Mouse (Mus musculus) liver, embryonic 16.5 days (tissue): ENCODE data around the gene Tcp11. TPM values are rescaled to one million over a fixed set of nuclear protein-coding genes. Genes with fewer than 3 reads are reported as not detected.

Experiments
- ATAC-seq: fragments of 200-750 bp; cut with Nextera tagmentation; 2 replicates; pipeline ENCODE4 v1.8.0; 2017; ENCODE audit warnings: low read depth, mild to moderate bottlenecking, moderate number of reproducible peaks, moderate library complexity
- H3K27ac ChIP-seq: fragments of 300-500 bp; sonication (generic); 2 replicates; pipeline ENCODE4 v1.5.1; 2014; ENCODE audit warnings: mild to moderate bottlenecking, low read length
- H3K27me3 ChIP-seq: fragments of 300-500 bp; sonication (generic); 2 replicates; pipeline ENCODE4 v1.6.1; 2014; ENCODE audit warnings: low read depth, low read length, mixed read lengths; ENCODE audit not compliant: control insufficient read depth, insufficient read depth
- H3K36me3 ChIP-seq: fragments of 300-500 bp; sonication (generic); 2 replicates; pipeline ENCODE4 v1.6.1; 2014; ENCODE audit warnings: mild to moderate bottlenecking; ENCODE audit not compliant: control insufficient read depth, insufficient read depth
- H3K4me1 ChIP-seq: fragments of 300-500 bp; sonication (generic); 2 replicates; pipeline ENCODE4 v1.6.1; 2014; ENCODE audit warnings: low read depth, low read length, mixed read lengths; ENCODE audit not compliant: control insufficient read depth
- H3K4me2 ChIP-seq: fragments of 300-500 bp; sonication (generic); 2 replicates; pipeline ENCODE4 v1.6.1; 2014; ENCODE audit warnings: low read depth, low read length, mixed read lengths
- H3K4me3 ChIP-seq: fragments of 300-500 bp; sonication (generic); 2 replicates; pipeline ENCODE4 v1.5.1; 2014; ENCODE audit warnings: low read depth, mild to moderate bottlenecking, low read length
- H3K9ac ChIP-seq: fragments of 300-500 bp; sonication (generic); 2 replicates; pipeline ENCODE4 v1.6.1; 2014; ENCODE audit warnings: low read depth, low read length
- H3K9me3 ChIP-seq: fragments of 300-500 bp; sonication (generic); replicated peaks from 2 replicates; pipeline ENCODE4 v1.6.1; 2016; ENCODE audit warnings: low read length; ENCODE audit not compliant: control insufficient read depth
- WGBS: fragments of 180-500 bp; shearing (Covaris S2); extraction: QIAGEN DNeasy Blood & Tissue Kit; methylation state at CpG from one replicate; pipeline ENCODE4 v1.1.7; 2014; ENCODE audit not compliant: insufficient replicate concordance; 5-methylcytosine and 5-hydroxymethylcytosine counted together
- polyA plus RNA-seq: library from polyadenylated mRNA; unstranded; fragments of >200 nt; fragmentation: Nextera tagmentation; extraction: Ambion mirVana; gene quantifications from 2 replicates; pipeline ENCODE4 v1.2.1, GENCODE M21; 2015

The Tcp11 gene
- polyA plus RNA-seq, 1 experiment from 2014 or later, result 0.06 TPM

- 27% methylated on average over 9 of the region's 9 CpGs for WGBS
- Histone ChIP-seq H3K36me3 (no peaks in the 10 kb centered on the region), H3K27ac (no peak overlapping the region), H3K4me1 (peaks cover 16% of the 10 kb centered on the region), H3K27me3 (peaks cover 14% of the 10 kb centered on the region), H3K9me3 (no peaks in the 10 kb centered on the region), H3K4me2 (peak overlapping the region; percentile 95), H3K9ac (no peak overlapping the region), H3K4me3 (no peak overlapping the region)
- ATAC-seq, result no peak
These were observed 352 bp upstream of the Tcp11 start for GRCm38 (mm10) chr17:28080817-28081165.

- peak; percentile 20 for ATAC-seq
- under 1% methylated on average over 25 of the region's 25 CpGs for WGBS
- H3K36me3 ChIP-seq, result no peaks in the 10 kb centered on the region
These were observed 821 bp downstream of the Tcp11 start for GRCm38 (mm10) chr17:28079618-28080017.

DNA sequence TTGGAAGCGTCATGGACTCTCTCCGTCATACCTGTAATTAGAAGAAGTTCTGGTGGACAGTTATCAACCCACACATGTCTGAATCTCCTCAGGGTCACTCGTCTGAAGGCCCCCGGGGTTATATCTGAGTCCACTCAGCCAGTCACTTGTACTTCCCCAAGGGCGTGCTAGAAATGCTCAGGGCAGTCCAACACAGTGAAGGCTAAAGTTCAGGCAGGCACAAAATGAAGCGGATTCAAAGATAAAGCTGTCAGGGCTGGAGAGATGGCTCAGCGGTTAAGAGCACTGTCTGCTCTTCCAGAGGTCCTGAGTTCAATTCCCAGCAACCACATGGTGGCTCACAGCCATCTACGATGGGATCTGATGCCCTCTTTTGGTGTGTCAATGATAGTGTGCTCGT, 2.4 kb downstream of the Tcp11 start:
- WGBS, result 52% methylated on average over 9 of the region's 9 CpGs
- no peak overlapping the region for H3K27ac ChIP-seq
- H3K4me2 ChIP-seq, result no peak overlapping the region
- H3K36me3 ChIP-seq, result no peaks in the 10 kb centered on the region
- no peak overlapping the region for H3K4me3 ChIP-seq
- no peaks in the 10 kb centered on the region for H3K9me3 ChIP-seq
- peaks cover 8% of the 10 kb centered on the region for H3K4me1 ChIP-seq
- no peak for ATAC-seq
- peaks cover 14% of the 10 kb centered on the region for H3K27me3 ChIP-seq
- no peak overlapping the region for H3K9ac ChIP-seq

More at GRCm38 (mm10) chr17:28079618-28080017, 821 bp downstream of the Tcp11 start:
- peaks cover 14% of the 10 kb centered on the region for H3K27me3 ChIP-seq
- H3K4me3 ChIP-seq, result peak overlapping the region; percentile 64
- no peaks in the 10 kb centered on the region for H3K9me3 ChIP-seq
- peak overlapping the region; percentile 95 for H3K4me2 ChIP-seq
- no peak overlapping the region for H3K27ac ChIP-seq
- H3K9ac ChIP-seq, result peak overlapping the region; percentile 41; the same call in 1 of the 2 replicates
- H3K4me1 ChIP-seq, result peaks cover 12% of the 10 kb centered on the region

DNA sequence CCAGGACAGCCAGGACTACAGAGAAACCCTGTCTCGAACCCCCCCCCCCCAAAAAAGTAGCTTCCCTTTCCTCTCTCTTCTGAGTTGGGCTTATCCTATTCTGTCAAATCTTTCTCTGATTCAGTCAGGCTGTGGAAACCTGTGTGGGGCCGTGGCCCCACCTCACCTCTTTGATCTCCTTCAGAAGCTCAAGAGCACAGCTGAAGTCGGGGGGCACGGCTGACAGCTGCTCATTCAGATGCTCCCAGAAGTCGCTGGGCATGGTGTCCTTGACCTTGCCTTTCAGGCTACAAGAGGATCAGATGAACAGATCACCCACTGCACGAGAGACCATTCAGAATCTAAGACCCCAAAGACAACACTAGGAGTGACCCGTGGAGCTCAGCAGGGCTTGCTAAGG, 6.0 kb downstream of the Tcp11 start:
- no peak for ATAC-seq
- 51% methylated on average over 7 of the region's 7 CpGs for WGBS

DNA sequence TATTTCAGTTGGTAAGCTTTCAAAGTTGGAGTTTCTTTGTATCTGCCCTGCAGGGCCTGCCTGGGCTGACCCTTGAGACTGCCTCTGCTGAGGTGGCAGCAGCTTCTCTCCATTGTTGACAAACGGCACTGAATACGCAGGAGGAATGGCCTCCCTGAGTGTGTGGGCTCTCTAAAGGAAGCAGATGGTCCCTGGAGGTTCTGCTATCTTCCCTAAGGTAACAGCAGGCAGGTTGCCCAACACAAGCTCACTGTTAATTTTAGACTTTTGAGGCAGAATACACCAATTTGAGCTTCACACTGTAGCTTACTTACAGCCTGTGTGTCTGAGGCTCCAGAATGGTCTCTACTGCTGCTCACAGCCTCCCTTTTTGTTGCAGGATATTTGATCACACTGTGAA, 7.7 kb downstream of the Tcp11 start:
- no peak overlapping the region for H3K4me2 ChIP-seq
- H3K36me3 ChIP-seq, result no peaks in the 10 kb centered on the region
- H3K9ac ChIP-seq, result no peak overlapping the region
- peaks cover 3% of the 10 kb centered on the region; the same call in 1 of the 2 replicates for H3K27me3 ChIP-seq
- no peaks in the 10 kb centered on the region for H3K4me1 ChIP-seq
- H3K4me3 ChIP-seq, result no peak overlapping the region
- no peaks in the 10 kb centered on the region for H3K9me3 ChIP-seq
- ATAC-seq, result no peak
- WGBS, result 40% methylated on average over 2 of the region's 2 CpGs
- H3K27ac ChIP-seq, result no peak overlapping the region

More for the DNA sequence above, 6.0 kb downstream of the Tcp11 start:
- Histone ChIP-seq H3K4me2 (no peak overlapping the region), H3K9ac (no peak overlapping the region), H3K27ac (no peak overlapping the region), H3K9me3 (no peaks in the 10 kb centered on the region), H3K4me1 (no peaks in the 10 kb centered on the region), H3K36me3 (no peaks in the 10 kb centered on the region), H3K4me3 (no peak overlapping the region), H3K27me3 (no peaks in the 10 kb centered on the region; the same call in none of the 2 replicates)

DNA sequence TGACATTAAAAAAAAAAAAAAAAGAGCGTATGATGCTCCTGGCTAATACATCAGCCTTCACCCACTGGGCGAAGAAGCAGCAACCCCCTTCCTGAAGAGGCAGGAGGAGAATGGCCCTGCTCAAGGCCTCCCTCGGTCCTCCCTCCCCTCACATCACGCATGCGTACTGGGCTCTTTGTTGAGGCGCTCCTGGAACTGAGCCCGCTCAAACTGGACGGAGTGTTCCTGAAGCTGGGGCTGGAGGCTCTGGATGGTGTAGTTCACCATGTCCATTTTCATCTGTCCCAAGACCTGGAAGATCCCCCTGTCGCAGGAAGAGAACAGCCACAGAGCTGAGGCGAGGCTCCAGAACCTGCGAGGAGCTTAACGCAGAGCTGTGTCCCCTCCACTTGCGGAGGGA, 10.2 kb downstream of the Tcp11 start:
- Histone ChIP-seq H3K9ac (no peak overlapping the region), H3K4me2 (no peak overlapping the region), H3K4me3 (no peak overlapping the region), H3K36me3 (no peaks in the 10 kb centered on the region), H3K27ac (no peak overlapping the region), H3K4me1 (no peaks in the 10 kb centered on the region), H3K9me3 (no peaks in the 10 kb centered on the region), H3K27me3 (peaks cover 3% of the 10 kb centered on the region; the same call in 1 of the 2 replicates)
- no peak for ATAC-seq
- 78% methylated on average over 13 of the region's 13 CpGs for WGBS

DNA sequence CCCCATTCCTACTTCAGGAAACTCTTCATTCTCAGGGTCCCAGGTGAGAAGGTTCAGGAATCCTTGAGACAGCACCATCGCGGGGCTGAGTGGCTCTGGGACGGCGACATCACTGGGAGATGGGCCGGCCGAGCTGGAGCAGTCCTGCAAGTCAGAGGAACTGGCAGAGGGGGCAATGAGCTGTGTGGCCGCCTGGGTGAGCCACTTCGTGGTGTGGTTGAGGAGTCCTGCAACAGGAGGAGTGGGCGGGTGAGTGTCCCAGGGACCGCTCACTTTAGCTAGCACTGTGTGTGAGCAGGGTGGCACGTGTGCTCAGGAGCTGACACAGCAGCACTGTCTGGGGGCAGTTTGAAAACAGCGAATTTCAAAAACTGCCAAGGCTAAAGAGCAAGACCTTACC, 11.0 kb downstream of the Tcp11 start:
- H3K4me1 ChIP-seq, result no peaks in the 10 kb centered on the region
- no peak for ATAC-seq
- 15% methylated on average over 12 of the region's 12 CpGs for WGBS

DNA sequence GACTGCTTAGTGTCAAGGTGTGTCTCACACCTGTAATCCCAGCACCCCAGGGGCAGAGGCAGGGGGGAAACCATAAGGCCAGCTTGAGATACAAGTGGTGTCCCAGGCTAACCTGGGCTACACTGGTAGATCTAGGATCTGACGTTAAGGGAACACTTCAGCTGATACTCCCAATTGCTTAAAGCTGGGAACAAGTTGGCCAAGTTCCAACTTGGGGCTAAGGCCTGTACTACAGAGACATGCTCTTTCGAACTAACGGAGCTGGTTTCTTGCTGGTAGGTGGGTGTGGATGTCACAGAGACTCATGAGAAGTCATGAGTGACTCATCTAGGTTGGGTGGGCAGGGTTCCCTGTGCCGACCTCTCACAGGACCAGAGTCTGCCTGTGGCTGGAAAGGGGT, 13.1 kb downstream of the Tcp11 start:
- H3K4me2 ChIP-seq, result no peak overlapping the region
- 73% methylated on average over 4 of the region's 4 CpGs for WGBS
- H3K9me3 ChIP-seq, result no peaks in the 10 kb centered on the region
- no peak overlapping the region for H3K4me3 ChIP-seq
- peaks cover 3% of the 10 kb centered on the region; the same call in 1 of the 2 replicates for H3K27me3 ChIP-seq
- no peaks in the 10 kb centered on the region for H3K36me3 ChIP-seq
- H3K9ac ChIP-seq, result no peak overlapping the region
- no peaks in the 10 kb centered on the region for H3K4me1 ChIP-seq
- H3K27ac ChIP-seq, result no peak overlapping the region
- no peak for ATAC-seq

More for the DNA sequence above, 11.0 kb downstream of the Tcp11 start:
- no peaks in the 10 kb centered on the region for H3K36me3 ChIP-seq
- no peak overlapping the region for H3K4me3 ChIP-seq
- H3K27ac ChIP-seq, result no peak overlapping the region
- H3K27me3 ChIP-seq, result peaks cover 3% of the 10 kb centered on the region; the same call in 1 of the 2 replicates
- no peaks in the 10 kb centered on the region for H3K9me3 ChIP-seq
- no peak overlapping the region for H3K9ac ChIP-seq
- no peak overlapping the region for H3K4me2 ChIP-seq

DNA sequence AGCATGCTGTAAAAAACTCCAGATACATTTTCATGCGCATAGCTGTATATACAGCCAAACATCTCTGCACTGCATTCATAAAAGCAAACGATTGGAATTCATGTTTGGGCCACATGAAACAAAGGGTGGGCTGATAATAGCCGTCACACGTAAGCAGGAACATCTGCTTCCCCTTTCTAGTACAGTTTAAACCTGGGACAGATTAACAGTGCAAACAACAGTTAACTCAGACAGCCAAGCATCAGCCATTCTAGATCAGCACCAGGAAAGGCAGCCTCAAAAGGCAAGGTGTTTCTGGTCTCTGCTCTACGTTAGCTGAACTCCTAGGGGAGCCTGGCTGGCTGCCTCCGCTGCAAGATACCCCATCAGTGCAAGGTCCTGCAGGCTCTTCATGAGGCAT, 17.3 kb downstream of the Tcp11 start:
- Histone ChIP-seq H3K9ac (no peak overlapping the region), H3K27ac (no peak overlapping the region), H3K9me3 (no peaks in the 10 kb centered on the region), H3K4me2 (no peak overlapping the region), H3K36me3 (no peaks in the 10 kb centered on the region; the same call in 1 of the 2 replicates), H3K4me1 (no peaks in the 10 kb centered on the region), H3K4me3 (no peak overlapping the region), H3K27me3 (no peaks in the 10 kb centered on the region)
- 63% methylated on average over 6 of the region's 6 CpGs for WGBS
- ATAC-seq, result no peak
